Mouse (Mus musculus) kidney, embryonic 16.5 days (tissue): ENCODE measurements at regions not wholly inside any gene's neighbourhood (a gene's known extent, or its start where the extent isn't known, plus 50 kb on each side); places are given as distances from the start of the nearest gene placed in this dataset.
A peak's percentile ranks its signal among the peaks of the same experiment; 100 is the strongest.

ENCODE experiments used
- ATAC-seq: fragments of 200-750 bp; cut with Nextera tagmentation; 2 replicates; pipeline ENCODE4 v1.8.0; 2017; ENCODE audit warnings: moderate TSS enrichment; ENCODE audit not compliant: low FRiP score, low TSS enrichment
- H3K27ac ChIP-seq: fragments of 300-500 bp; sonication (generic); 2 replicates; pipeline ENCODE4 v1.5.1; 2014; ENCODE audit warnings: low read length
- H3K27me3 ChIP-seq: fragments of 300-500 bp; sonication (generic); 2 replicates; pipeline ENCODE4 v1.6.1; 2014; ENCODE audit warnings: low read length, control low read depth, mixed read lengths; ENCODE audit not compliant: insufficient read depth
- H3K36me3 ChIP-seq: fragments of 300-500 bp; sonication (generic); 2 replicates; pipeline ENCODE4 v1.6.1; 2014; ENCODE audit warnings: low read length, control low read depth, mixed read lengths; ENCODE audit not compliant: insufficient read depth
- H3K4me1 ChIP-seq: fragments of 300-500 bp; sonication (generic); 2 replicates; pipeline ENCODE4 v1.6.1; 2014; ENCODE audit warnings: low read length, control low read depth, mixed read lengths; ENCODE audit not compliant: insufficient read depth
- H3K4me2 ChIP-seq: fragments of 300-500 bp; sonication (generic); replicated peaks from 2 replicates; pipeline ENCODE4 v1.6.1; 2014; ENCODE audit warnings: low read depth, low read length
- H3K4me3 ChIP-seq: fragments of 300-500 bp; sonication (generic); 2 replicates; pipeline ENCODE4 v1.5.1; 2014; ENCODE audit warnings: mild to moderate bottlenecking, low read length
- H3K9ac ChIP-seq: fragments of 300-500 bp; sonication (generic); replicated peaks from 2 replicates; pipeline ENCODE4 v1.6.1; 2014; ENCODE audit warnings: low read length
- H3K9me3 ChIP-seq: fragments of 300-500 bp; sonication (generic); 2 replicates; pipeline ENCODE4 v1.6.1; 2016; ENCODE audit warnings: low read length, control low read depth
- WGBS: fragments of 180-500 bp; shearing (Covaris S2); extraction: QIAGEN DNeasy Blood & Tissue Kit; methylation state at CpG from one replicate; pipeline ENCODE4 v1.1.7; 2014; 5-methylcytosine and 5-hydroxymethylcytosine counted together

DNA sequence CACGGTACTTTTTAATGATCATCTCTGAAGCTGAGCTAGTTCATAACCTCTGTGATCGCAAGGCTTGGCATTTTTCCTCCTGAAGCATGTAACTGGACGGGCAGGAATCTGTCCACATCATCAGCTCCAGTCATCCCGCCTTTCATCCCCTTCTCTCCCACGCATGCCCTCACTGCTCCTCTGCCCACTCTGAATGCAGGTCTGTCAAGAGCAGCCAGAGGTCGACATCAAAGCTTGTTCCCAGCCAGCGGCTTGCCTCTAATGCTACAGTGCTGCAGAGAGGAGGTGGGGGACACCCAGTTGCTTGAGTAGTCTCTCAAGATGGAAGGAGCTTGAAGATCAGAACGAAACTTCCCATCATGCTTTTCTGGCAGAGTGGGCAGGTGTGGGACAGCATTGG, 267.5 kb upstream of the Arrdc4 start:
- H3K9me3 ChIP-seq: no peaks in the 10 kb centered on the region
- no peak overlapping the region for H3K9ac ChIP-seq
- ATAC-seq: peak; percentile 75
- H3K27me3 ChIP-seq: no peaks in the 10 kb centered on the region
- 0 out of 2 replicates have a peak, but pooled peaks cover 3% of the 10 kb centered on the region for H3K4me1 ChIP-seq
- no peak overlapping the region for H3K4me2 ChIP-seq
- 20% methylated on average over 8 of the region's 8 CpGs for WGBS
- no peak overlapping the region for H3K4me3 ChIP-seq
- no peak overlapping the region for H3K27ac ChIP-seq
- no peaks in the 10 kb centered on the region for H3K36me3 ChIP-seq

DNA sequence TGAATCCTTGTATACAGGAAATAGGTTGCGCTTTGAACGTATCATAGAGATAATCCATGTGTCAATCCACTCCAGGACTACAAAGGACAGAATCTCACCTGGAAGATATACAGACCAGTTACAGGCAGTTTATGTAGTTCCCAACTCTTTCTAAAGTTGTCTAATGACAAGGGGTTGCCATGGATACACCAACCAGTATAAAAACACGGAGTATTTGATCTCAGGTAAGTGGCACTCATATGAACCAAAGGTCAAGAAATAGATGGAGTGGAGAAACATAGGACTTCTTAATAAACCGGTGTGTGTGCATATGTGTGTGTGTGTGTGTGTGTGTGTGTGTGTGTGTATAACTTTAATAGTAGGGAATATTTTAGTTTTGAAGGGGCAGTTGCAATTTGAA, 266.0 kb upstream of the Arrdc4 start:
- Histone ChIP-seq H3K27me3 (no peaks in the 10 kb centered on the region), H3K9me3 (no peaks in the 10 kb centered on the region), H3K4me1 (0 out of 2 replicates have a peak, but pooled peaks cover 3% of the 10 kb centered on the region), H3K9ac (no peak overlapping the region), H3K36me3 (no peaks in the 10 kb centered on the region), H3K4me2 (no peak overlapping the region), H3K4me3 (no peak overlapping the region), H3K27ac (no peak overlapping the region)
- WGBS: 88% methylated on average over 4 of the region's 4 CpGs
- ATAC-seq: no peak

DNA sequence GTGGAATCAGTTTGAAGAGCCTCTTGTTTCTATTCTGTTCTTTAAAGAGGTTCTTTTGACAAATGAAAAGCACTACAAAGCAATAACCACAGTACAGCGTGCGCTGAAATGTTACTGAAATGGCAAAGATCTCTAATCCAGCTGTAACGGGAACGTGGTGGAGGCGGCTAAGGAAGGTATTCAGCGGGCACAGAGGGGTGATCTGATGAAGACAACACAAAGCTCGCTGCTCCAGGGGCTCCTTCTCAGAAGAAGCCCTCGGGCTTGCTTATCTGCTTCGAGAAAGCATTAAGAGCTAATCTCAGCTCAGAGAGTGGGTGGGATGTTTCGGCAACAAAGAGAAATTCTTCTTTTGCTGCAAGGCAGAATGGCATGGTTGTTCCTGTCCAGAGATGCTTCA, 258.2 kb upstream of the Arrdc4 start:
- Histone ChIP-seq H3K27ac (no peak overlapping the region), H3K9ac (no peak overlapping the region), H3K9me3 (no peaks in the 10 kb centered on the region), H3K4me1 (no peaks in the 10 kb centered on the region), H3K36me3 (no peaks in the 10 kb centered on the region), H3K4me2 (no peak overlapping the region), H3K27me3 (no peaks in the 10 kb centered on the region), H3K4me3 (no peak overlapping the region)
- ATAC-seq: no peak
- 86% methylated on average over 10 of the region's 10 CpGs for WGBS

DNA sequence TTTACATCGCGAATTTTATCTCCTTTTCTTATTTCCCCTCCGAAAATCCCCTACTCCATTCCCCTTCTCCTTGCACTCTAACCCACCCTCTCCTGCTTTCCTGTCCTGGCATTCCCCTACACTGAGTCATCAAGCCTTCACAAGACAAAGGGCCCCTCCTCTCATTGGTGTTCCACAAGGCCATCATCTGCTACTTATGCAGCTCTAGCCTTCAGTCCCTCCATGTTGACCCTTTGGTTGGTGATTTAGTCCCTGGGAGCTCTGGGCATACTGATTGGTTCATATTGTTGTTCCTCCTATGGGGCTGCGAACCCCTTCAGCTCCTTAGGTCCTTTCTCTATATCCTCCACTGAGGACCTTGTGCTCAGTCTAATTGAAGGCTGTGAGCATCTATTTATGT, 239.0 kb upstream of the Arrdc4 start:
- Histone ChIP-seq H3K4me1 (no peaks in the 10 kb centered on the region), H3K4me2 (no peak overlapping the region), H3K9ac (no peak overlapping the region), H3K36me3 (no peaks in the 10 kb centered on the region), H3K9me3 (no peaks in the 10 kb centered on the region), H3K27me3 (no peaks in the 10 kb centered on the region), H3K27ac (no peak overlapping the region), H3K4me3 (no peak overlapping the region)
- 89% methylated on average over 4 of the region's 4 CpGs for WGBS
- no peak for ATAC-seq

DNA sequence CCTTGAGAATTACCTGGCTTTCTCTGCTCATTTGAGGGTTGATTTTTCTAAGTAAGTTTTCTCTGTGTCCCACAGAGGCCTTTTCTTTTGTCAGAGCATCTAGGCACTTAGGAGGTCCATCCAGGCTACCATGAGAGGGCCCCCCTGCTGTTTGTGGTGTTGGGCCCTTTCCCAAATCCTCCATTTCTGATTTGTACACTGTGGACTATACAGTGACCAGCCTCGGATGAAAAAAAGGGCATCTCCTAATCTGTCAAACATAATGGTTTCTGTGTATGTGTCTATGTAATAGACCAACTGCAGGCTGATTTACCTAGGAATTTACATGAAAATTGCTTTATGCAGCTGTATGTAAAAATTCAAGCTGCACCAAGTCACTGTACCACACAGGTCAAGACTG, 234.9 kb upstream of the Arrdc4 start:
- Histone ChIP-seq H3K4me1 (peaks cover 14% of the 10 kb centered on the region), H3K4me2 (no peak overlapping the region), H3K27me3 (no peaks in the 10 kb centered on the region), H3K9ac (no peak overlapping the region), H3K27ac (no peak overlapping the region), H3K9me3 (no peaks in the 10 kb centered on the region), H3K4me3 (no peak overlapping the region), H3K36me3 (no peaks in the 10 kb centered on the region)
- 50% methylated on average over 1 of the region's 1 CpGs for WGBS
- ATAC-seq: no peak

DNA sequence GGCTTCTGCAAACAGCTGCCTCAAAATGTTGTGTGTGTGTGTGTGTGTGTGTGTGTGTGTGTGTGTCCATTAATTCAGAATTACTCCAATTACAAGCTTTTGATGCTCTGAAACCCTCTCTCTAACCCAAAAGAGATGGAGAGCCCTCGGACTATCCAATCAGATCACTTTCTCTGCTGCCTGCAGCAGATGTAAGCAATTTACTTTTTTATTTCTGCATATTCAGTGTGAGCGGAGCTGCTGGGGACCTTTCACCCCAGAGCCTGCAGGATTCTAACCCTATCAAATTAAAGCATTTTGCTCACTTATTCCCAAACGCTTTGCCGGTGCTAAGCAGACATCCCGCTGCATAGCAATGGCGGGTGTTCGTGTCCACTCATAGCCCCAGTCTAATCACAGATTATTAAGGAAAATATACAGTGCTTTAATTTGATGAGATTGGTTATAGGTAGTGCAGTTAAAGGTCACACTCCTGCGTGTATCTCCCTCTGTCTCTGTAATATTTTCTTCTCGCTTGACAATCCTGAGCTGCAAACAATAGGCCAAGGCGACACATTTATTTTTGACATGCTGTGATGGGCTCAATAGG, 234.0 kb upstream of the Arrdc4 start:
- no peaks in the 10 kb centered on the region for H3K27me3 ChIP-seq
- peaks cover 14% of the 10 kb centered on the region for H3K4me1 ChIP-seq
- H3K27ac ChIP-seq: no peak overlapping the region
- no peaks in the 10 kb centered on the region for H3K9me3 ChIP-seq
- no peak overlapping the region for H3K4me2 ChIP-seq
- no peaks in the 10 kb centered on the region for H3K36me3 ChIP-seq
- ATAC-seq: no peak
- H3K4me3 ChIP-seq: no peak overlapping the region
- H3K9ac ChIP-seq: no peak overlapping the region
- WGBS: 82% methylated on average over 10 of the region's 10 CpGs

DNA sequence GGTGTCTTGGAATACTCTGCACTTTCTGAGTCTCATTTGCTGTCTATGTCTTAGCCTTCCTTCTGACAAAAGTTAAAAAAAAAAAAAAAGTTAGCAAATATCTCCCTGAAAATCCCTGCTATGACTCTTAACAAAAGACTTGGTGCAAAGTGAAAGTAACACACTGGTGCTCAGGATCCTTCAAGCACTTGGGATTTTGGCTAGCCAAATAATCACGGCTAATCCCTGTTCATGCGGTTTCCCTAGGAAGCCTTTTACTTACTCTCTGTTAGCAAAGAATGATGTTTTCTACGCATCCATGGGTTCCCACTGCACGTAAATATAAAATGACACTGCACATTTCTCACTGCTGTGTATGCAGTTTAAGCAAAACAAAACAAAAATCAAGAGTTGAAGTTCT, 229.5 kb upstream of the Arrdc4 start:
- Histone ChIP-seq H3K4me3 (no peak overlapping the region), H3K36me3 (no peaks in the 10 kb centered on the region), H3K4me2 (peak overlapping the region; percentile 35; the same call in 1 of the 2 replicates), H3K9ac (no peak overlapping the region; the same call in 1 of the 2 replicates), H3K9me3 (no peaks in the 10 kb centered on the region), H3K4me1 (peaks cover 18% of the 10 kb centered on the region), H3K27me3 (no peaks in the 10 kb centered on the region), H3K27ac (no peak overlapping the region)
- 38% methylated on average over 4 of the region's 4 CpGs for whole genome bisulfite sequencing
- no peak for ATAC-seq

DNA sequence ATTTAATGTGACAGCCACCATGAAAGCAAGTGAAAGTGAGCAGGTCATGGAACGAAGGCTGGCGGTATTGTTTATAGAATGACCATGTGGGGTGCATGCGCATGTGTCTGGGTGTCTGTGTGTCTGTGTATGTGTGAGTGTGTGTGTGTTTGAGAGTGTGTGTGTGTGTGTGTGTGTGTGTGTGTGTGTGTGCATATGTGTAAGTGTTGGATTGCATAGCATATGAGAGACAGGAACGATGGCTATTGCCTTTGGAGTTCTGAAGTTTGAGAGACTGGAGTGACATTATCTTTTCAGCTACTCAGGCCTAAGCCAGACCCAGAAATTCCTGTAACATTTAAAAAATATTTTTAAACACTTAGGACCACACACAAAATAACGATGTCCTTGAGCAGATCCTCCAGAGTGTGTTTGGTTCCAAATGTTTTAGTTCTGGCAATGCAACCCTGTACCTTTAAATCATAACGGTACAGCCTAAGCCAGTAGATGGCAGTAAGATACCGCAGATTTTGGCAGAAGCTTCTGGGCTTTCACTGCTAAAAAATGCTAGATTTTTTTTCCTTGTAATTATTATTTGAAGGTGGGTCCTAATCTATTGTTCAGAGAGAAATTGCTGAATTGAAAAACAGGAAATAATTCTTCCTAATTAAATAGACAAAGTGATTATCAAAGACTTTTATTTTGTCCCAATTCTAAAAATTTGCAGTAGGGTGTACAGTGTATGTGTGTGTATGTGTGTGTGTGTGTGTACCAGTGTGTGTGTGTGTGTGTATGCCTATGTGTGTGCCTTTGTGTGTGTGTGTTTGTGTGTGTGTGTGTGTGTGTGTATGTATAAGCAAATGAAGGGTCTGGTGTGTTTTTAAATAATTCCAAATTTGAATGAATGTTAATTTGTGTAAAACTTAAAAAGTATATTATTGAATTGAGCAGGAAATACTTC, 228.0 kb upstream of the Arrdc4 start:
- WGBS: 54% methylated on average over 7 of the region's 7 CpGs
- Histone ChIP-seq H3K4me3 (no peak overlapping the region), H3K36me3 (no peaks in the 10 kb centered on the region), H3K9me3 (no peaks in the 10 kb centered on the region), H3K9ac (no peak overlapping the region), H3K4me1 (peaks cover 18% of the 10 kb centered on the region), H3K27me3 (no peaks in the 10 kb centered on the region), H3K27ac (no peak overlapping the region), H3K4me2 (no peak overlapping the region)
- ATAC-seq: peak; percentile 64; the same call in 1 of the 2 replicates

DNA sequence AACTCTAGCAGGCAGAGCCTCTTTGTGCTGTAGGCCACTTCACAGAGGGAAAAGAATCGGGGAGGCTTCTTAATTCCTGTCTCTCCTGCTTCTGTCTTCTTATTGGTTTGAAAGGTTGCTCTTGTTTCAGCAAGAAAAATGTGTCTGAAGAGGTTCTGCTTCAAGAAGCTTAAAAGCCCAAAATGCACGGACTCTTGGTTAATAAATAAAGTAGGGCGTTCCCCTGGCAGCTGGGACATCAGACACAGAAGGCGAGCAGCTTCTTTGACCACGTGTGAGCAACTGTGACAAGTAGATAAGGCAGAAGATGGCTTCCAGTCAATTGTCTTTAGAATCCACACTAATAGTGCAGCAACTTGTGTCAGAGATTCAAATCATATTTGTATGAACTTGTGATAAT, 226.9 kb upstream of the Arrdc4 start:
- no peak overlapping the region for H3K27ac ChIP-seq
- no peaks in the 10 kb centered on the region for H3K36me3 ChIP-seq
- no peaks in the 10 kb centered on the region for H3K27me3 ChIP-seq
- no peak for ATAC-seq
- no peak overlapping the region for H3K9ac ChIP-seq
- H3K4me2 ChIP-seq: no peak overlapping the region
- H3K9me3 ChIP-seq: no peaks in the 10 kb centered on the region
- WGBS: 26% methylated on average over 5 of the region's 5 CpGs
- H3K4me3 ChIP-seq: no peak overlapping the region
- H3K4me1 ChIP-seq: peaks cover 18% of the 10 kb centered on the region

DNA sequence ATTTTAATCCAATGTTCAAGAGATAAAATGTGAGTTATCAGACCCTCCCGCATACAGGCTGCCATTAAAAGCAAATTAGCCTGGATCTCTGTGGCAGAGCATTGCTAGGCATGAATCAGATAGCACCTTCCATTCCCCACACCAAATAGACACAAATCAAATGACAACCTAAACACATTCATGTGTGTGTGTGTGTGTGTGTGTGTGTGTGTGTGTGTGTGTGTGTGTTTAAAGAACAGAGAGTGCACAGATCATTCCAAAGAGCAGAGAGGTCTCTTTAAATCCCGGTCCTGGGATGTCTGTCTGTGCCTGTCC, 226.5 kb upstream of the Arrdc4 start:
- Histone ChIP-seq H3K27me3 (no peaks in the 10 kb centered on the region), H3K4me3 (no peak overlapping the region), H3K9ac (no peak overlapping the region), H3K4me1 (peaks cover 18% of the 10 kb centered on the region), H3K36me3 (no peaks in the 10 kb centered on the region), H3K9me3 (no peaks in the 10 kb centered on the region), H3K27ac (no peak overlapping the region), H3K4me2 (no peak overlapping the region)
- WGBS: 50% methylated on average over 2 of the region's 2 CpGs
- ATAC-seq: no peak
